Mouse (Mus musculus) heart, embryonic 16.5 days (tissue): ENCODE results near the gene Dennd4a. TPM values are rescaled to one million over a fixed set of nuclear protein-coding genes. Genes with fewer than 3 reads are reported as not detected.

ENCODE experiments used
- ATAC-seq: fragments of 200-750 bp; cut with Nextera tagmentation; replicated peaks from 2 replicates; pipeline ENCODE4 v1.8.0; 2017; ENCODE audit warnings: moderate number of reproducible peaks; ENCODE audit not compliant: insufficient read depth, low FRiP score; ENCODE audit errors: extremely low read depth
- H3K27ac ChIP-seq: fragments of 300-500 bp; sonication (generic); 2 replicates; pipeline ENCODE4 v1.5.1; 2014; ENCODE audit warnings: mild to moderate bottlenecking, low read length, control low read depth, moderate library complexity
- H3K27me3 ChIP-seq: fragments of 300-500 bp; sonication (generic); 2 replicates; pipeline ENCODE4 v1.6.1; 2014; ENCODE audit warnings: low read length, mixed read lengths; ENCODE audit not compliant: control insufficient read depth, insufficient read depth
- H3K36me3 ChIP-seq: fragments of 300-500 bp; sonication (generic); 2 replicates; pipeline ENCODE4 v1.6.1; 2014; ENCODE audit not compliant: control insufficient read depth, insufficient read depth
- H3K4me1 ChIP-seq: fragments of 300-500 bp; sonication (generic); 2 replicates; pipeline ENCODE4 v1.6.1; 2014; ENCODE audit warnings: low read length, mixed read lengths; ENCODE audit not compliant: control insufficient read depth, insufficient read depth
- H3K4me2 ChIP-seq: fragments of 300-500 bp; sonication (generic); 2 replicates; pipeline ENCODE4 v1.6.1; 2014; ENCODE audit warnings: low read depth, mild to moderate bottlenecking, control low read depth, low read length
- H3K4me3 ChIP-seq: fragments of 300-500 bp; sonication (generic); 2 replicates; pipeline ENCODE4 v1.5.1; 2014; ENCODE audit warnings: mild to moderate bottlenecking, control low read depth, low read length
- H3K9ac ChIP-seq: fragments of 300-500 bp; sonication (generic); 2 replicates; pipeline ENCODE4 v1.6.1; 2014; ENCODE audit warnings: low read length, control low read depth
- H3K9me3 ChIP-seq: fragments of 300-500 bp; sonication (generic); replicated peaks from 2 replicates; pipeline ENCODE4 v1.6.1; 2016; ENCODE audit warnings: low read length; ENCODE audit not compliant: control insufficient read depth
- WGBS: fragments of 180-500 bp; shearing (Covaris S2); extraction: QIAGEN DNeasy Blood & Tissue Kit; methylation state at CpG from one replicate; pipeline ENCODE4 v1.1.7; 2014; 5-methylcytosine and 5-hydroxymethylcytosine counted together
- polyA plus RNA-seq: library from polyadenylated mRNA; unstranded; fragments of >200 nt; fragmentation: Nextera tagmentation; extraction: Ambion mirVana; gene quantifications from 2 replicates; pipeline ENCODE4 v1.2.1, GENCODE M21; 2015

Gene Dennd4a
- polyA plus RNA-seq, 1 experiment from 2014 or later = 6.0 TPM

DNA sequence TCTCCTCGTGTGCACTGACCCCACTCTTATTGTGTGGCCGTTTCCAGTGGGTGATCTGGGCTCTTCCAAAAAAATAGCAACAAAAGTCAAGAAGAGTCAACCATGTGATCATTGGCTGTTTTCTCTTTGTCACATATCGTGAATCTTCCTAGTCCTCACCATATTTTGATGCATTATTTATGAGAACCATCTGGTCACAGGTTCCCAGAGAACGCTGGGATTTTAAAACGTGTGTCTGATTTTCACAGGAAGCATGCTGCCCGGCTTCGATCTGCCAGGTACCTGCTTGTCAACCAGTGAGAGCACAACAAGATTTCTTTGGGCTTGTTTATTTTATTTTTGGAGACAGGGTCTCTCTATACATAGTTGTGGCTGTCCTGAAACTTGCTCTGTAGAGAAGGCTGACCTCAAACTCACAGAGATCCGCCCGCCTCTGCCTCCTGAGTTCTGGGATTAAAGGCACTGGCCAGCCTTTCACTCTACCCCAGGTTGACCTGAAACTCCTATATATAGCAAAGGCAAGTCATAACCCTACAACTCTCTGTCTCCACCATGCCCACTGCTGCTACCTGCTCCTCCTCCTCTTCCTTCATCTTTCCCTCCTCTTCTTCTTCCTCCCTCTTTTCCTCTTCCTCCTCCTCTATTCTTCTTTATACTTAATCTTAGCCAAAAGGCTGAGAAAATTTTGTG is 24.8 kb upstream of the Dennd4a start:
- no peaks in the 10 kb centered on the region for H3K27me3 ChIP-seq
- 82% methylated on average over 9 of the region's 9 CpGs for whole genome bisulfite sequencing
- no peaks in the 10 kb centered on the region for H3K9me3 ChIP-seq
- no peak overlapping the region for H3K4me2 ChIP-seq
- H3K36me3 ChIP-seq = no peaks in the 10 kb centered on the region
- H3K4me3 ChIP-seq = no peak overlapping the region
- no peak for ATAC-seq
- no peaks in the 10 kb centered on the region; the same call in 1 of the 2 replicates for H3K4me1 ChIP-seq
- no peak overlapping the region for H3K9ac ChIP-seq
- no peak overlapping the region for H3K27ac ChIP-seq

DNA sequence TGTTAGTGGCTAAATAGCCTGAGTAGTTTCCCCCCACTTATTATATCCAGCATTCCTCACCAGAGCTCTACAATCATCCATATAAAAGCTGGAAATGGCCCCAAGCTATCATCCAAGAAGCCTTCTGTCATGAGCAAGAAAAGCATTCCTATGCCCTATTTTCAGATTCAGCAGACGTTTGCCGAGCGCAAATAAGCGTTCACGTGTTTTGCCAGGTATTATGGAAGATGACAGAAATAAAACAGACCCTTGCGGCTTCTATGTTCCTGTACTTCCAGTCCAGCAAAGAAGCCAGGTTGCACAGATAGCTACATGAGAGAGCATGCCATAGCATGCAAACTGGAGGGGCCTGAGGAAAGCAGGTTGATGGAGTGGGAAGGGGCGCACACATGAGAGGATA is 23.1 kb upstream of the Dennd4a start:
- 79% methylated on average over 7 of the region's 7 CpGs for WGBS

DNA sequence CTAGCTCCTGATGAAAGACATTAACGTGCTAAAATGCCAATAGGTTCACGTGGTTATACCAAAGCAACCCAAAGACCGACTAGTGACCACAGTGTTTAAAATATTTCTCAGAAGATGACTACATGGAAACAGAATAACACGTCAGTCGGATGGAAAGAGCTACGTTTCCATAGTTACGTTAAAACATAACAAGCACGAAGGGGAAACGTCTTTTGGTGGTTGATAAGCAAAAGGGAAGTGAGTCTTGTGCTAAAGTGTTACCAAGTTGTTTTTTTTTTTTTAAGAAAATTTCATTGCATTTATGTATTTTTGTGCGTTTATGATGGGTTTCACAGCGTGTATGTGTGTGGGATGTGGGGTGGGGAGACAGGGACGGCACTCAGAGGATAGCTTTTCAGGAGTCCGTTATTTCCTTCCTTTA is 21.8 kb upstream of the Dennd4a start:
- Histone ChIP-seq H3K36me3 (no peaks in the 10 kb centered on the region), H3K9ac (no peak overlapping the region), H3K4me3 (peak overlapping the region; percentile 7; the same call in 1 of the 2 replicates), H3K27me3 (no peaks in the 10 kb centered on the region), H3K4me2 (peak overlapping the region; percentile 27), H3K4me1 (no peaks in the 10 kb centered on the region; the same call in 1 of the 2 replicates), H3K9me3 (no peaks in the 10 kb centered on the region), H3K27ac (peak overlapping the region; percentile 63; the same call in 1 of the 2 replicates)
- ATAC-seq = no peak
- WGBS = 52% methylated on average over 13 of the region's 13 CpGs

More for the DNA sequence above, 23.1 kb upstream of the Dennd4a start:
- Histone ChIP-seq H3K27me3 (no peaks in the 10 kb centered on the region), H3K27ac (no peak overlapping the region), H3K4me1 (no peaks in the 10 kb centered on the region; the same call in 1 of the 2 replicates), H3K36me3 (no peaks in the 10 kb centered on the region), H3K9me3 (no peaks in the 10 kb centered on the region), H3K9ac (no peak overlapping the region), H3K4me3 (no peak overlapping the region), H3K4me2 (no peak overlapping the region)
- ATAC-seq = no peak

DNA sequence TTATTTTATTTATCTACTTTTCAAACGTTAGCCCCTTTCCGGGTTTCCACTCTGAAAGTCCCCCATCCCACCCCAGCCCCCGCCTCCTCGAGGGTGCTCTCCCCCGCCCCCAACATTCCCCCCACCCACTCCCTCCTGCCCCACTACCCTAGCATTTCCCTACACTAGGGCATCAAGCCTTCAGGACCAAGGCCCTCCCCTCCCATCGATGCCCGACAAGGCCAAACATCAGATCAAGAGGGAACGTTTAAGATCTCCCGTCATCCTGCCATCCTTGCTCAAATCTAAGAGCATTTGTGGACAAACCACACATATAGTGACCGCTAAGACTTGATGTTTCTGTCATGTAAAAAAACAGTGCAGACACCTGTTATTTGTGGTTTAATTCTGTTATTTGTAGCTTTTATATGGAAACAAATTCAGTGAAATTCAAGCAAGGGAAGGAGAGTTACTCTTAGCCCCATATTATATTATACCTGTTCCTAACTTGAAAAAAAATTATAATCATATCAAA is 21.2 kb upstream of the Dennd4a start:
- Histone ChIP-seq H3K27ac (peak overlapping the region; percentile 63; the same call in 1 of the 2 replicates), H3K4me1 (no peaks in the 10 kb centered on the region; the same call in 1 of the 2 replicates), H3K4me2 (no peak overlapping the region), H3K9me3 (no peaks in the 10 kb centered on the region), H3K36me3 (no peaks in the 10 kb centered on the region), H3K9ac (no peak overlapping the region), H3K27me3 (no peaks in the 10 kb centered on the region), H3K4me3 (no peak overlapping the region)
- WGBS = 66% methylated on average over 10 of the region's 10 CpGs
- no peak for ATAC-seq

DNA sequence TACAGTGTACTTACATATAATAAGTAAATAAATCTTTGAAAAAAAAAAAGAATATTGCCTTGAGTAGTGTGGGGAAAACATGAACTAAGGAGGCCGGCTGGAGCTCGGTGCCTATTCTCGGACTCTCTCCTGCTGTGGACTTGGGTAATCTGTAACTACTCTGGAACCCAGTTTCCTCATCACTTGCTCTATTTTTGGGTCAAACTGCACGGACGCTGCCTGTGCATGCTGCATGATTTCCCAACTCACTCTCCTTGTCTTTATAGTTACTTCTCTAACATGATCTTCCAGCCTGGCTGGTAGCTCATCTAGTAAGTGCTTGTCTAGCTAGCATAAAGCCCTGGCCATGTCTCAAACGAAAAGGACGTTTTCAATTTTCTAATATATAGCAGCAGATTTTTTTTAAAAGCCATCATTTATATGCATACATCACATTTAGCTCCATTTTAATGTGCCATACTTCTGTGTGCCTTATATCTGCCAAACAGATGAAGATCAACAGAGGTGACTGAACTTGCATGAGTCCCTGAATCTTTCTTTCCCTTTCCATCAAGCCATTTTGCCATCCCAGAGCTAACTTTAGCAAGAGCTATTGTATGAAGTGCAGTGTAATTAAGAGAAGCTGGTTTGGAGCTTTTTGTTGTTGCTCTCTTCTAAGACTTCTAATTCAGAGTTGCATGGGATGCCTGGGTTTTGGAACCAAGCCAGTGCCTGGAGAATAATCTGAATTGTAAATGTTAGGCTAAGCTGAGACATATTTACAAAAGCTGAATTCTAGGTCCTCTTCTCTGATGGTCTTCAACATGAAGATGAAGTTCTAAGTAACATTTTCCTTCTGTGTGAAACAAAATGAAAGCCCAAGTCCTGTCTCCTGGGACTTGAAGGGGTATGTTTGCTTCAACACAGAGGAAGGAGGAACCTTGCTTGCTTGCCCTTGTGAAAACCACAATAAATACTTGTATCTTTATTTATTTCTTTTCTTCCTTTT is 20.2 kb upstream of the Dennd4a start:
- H3K4me1 ChIP-seq = no peaks in the 10 kb centered on the region; the same call in 1 of the 2 replicates
- H3K9ac ChIP-seq = no peak overlapping the region
- H3K4me3 ChIP-seq = no peak overlapping the region
- H3K27ac ChIP-seq = no peak overlapping the region
- H3K4me2 ChIP-seq = no peak overlapping the region
- no peaks in the 10 kb centered on the region for H3K27me3 ChIP-seq
- no peaks in the 10 kb centered on the region for H3K9me3 ChIP-seq
- no peaks in the 10 kb centered on the region for H3K36me3 ChIP-seq
- WGBS = 66% methylated on average over 7 of the region's 7 CpGs
- ATAC-seq = no peak

DNA sequence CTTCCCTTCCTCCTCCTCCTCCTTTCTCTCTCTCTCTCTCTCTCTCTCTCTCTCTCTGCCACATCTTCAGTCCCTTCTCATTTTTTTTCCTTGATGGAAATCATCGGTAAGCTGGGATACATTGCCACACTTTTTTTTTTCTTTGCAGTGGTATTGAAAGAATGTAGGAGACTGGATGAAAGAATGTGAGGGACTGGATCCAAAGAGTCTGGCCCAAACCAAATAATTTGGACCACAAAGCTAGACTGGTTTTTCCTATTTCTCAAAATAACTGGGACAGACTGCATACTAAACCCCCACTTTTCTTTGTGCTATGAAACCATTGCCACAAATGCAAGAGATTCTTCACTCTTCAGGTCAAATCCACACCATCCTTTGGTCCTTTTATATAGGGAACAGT is 19.5 kb upstream of the Dennd4a start:
- H3K4me3 ChIP-seq = no peak overlapping the region
- 54% methylated on average over 1 of the region's 1 CpGs for WGBS
- H3K36me3 ChIP-seq = no peaks in the 10 kb centered on the region
- ATAC-seq = no peak
- no peaks in the 10 kb centered on the region; the same call in 1 of the 2 replicates for H3K4me1 ChIP-seq
- no peak overlapping the region for H3K4me2 ChIP-seq
- no peak overlapping the region for H3K9ac ChIP-seq
- no peaks in the 10 kb centered on the region for H3K9me3 ChIP-seq
- no peaks in the 10 kb centered on the region for H3K27me3 ChIP-seq
- H3K27ac ChIP-seq = no peak overlapping the region

DNA sequence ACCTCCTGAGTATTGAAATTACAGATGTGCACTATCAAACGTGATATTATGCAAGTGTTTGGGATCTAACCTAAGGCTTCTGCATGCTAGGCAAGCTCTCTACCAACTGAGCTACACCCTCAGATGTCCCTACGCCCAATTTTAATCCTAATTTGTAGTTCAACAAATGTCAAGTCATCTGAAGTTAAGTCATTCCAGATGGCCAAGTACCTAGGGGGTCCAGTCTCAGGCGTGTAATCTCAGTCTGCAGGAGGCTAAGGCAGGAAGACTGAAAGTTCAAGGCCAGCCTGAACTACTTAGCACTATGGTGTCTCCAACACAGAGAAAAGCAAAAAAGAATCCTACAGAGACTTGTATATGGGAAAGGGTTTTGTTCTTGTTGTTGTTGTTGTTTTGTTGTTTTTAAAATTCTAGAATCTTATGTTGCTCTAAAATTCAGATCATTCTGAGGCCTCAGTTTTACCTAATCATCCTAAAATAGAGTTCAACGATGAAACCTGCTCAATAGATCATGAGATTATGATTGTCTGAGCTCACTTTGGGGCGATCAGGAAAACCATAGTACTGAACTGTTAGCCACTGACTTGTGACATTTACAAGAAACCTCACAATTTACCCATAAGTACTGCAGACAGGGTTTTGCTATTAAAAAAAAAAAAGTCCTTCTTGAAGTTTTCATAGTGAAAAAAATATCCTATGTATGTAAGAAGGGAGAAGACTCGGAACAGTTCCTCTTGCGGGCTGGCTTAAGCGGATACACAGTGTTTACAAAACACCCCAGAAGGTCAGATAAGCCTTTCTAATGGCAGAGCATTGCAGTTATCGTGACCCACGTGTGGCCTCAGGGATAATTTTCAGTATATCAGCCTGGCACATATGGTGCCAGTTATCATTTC is 18.5 kb upstream of the Dennd4a start:
- Histone ChIP-seq H3K27me3 (no peaks in the 10 kb centered on the region), H3K4me1 (no peaks in the 10 kb centered on the region; the same call in 1 of the 2 replicates), H3K4me3 (no peak overlapping the region), H3K27ac (no peak overlapping the region), H3K36me3 (no peaks in the 10 kb centered on the region), H3K4me2 (no peak overlapping the region), H3K9ac (no peak overlapping the region), H3K9me3 (no peaks in the 10 kb centered on the region)
- no peak for ATAC-seq
- 54% methylated on average over 10 of the region's 10 CpGs for WGBS

DNA sequence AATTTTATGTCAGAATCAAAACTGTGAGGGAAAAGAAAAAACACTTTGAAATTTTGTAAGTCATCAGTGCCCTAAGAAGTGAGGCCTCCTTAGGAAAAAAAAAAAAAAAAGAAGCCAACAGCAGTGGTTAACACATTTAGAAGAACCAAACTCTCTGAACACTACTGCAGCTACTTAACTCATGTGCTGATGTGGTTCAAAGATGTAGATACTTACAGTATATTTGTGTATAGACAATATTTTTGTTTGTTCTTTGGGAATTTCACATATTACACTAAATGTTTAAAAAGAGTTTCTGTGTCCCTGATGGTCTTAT is 17.9 kb upstream of the Dennd4a start:
- Histone ChIP-seq H3K27me3 (no peaks in the 10 kb centered on the region), H3K4me1 (no peaks in the 10 kb centered on the region; the same call in 1 of the 2 replicates), H3K9ac (no peak overlapping the region), H3K9me3 (no peaks in the 10 kb centered on the region), H3K4me2 (no peak overlapping the region), H3K36me3 (no peaks in the 10 kb centered on the region), H3K4me3 (no peak overlapping the region), H3K27ac (no peak overlapping the region)
- ATAC-seq = no peak
